ENCODE assay signal across 11 mouse cellular contexts in genomic region chr8:126730017-126730631, GRCm38 (mm10).
"Had no signal": no experiment of that assay in that cellular context is flagged by ENCODE, and none has a peak within 500 bp of the region (broad histone marks: within the 10 kb centered on the region; RNA-seq: fewer than 3 reads in every experiment).

No protein-coding gene starts in this region.

- H3K9me3 ChIP-seq: limb, embryonic 13.5 days; neural tube, embryonic 13.5 days had no signal

- H3K4me2 ChIP-seq: limb, embryonic 13.5 days; neural tube, embryonic 13.5 days had no signal

- H3K27me3 ChIP-seq: limb, embryonic 13.5 days; neural tube, embryonic 13.5 days had no signal

- H3K9ac ChIP-seq: limb, embryonic 13.5 days; liver, embryonic 14.5 days; neural tube, embryonic 13.5 days had no signal

- ATAC-seq: midbrain, embryonic 16.5 days had no signal

- DNase-seq: kidney, adult 8-10 months; left cerebral cortex, postnatal 4 days; lung, adult 18-20 months; right cerebral cortex, postnatal 25 days; thymus, postnatal 36 days had no signal

- H3K36me3 ChIP-seq: limb, embryonic 13.5 days; midbrain, embryonic 10.5 days; neural tube, embryonic 13.5 days had no signal

- H3K27ac ChIP-seq: layer of hippocampus, adult 2 months; liver, embryonic 14.5 days; midbrain, embryonic 10.5 days; neural tube, embryonic 13.5 days had no signal

- H3K4me3 ChIP-seq: layer of hippocampus, adult 2 months; limb, embryonic 13.5 days; midbrain, embryonic 10.5 days; neural tube, embryonic 13.5 days had no signal
